Mouse (Mus musculus): Measurements from ENCODE around the gene Sec22c.

DNA sequence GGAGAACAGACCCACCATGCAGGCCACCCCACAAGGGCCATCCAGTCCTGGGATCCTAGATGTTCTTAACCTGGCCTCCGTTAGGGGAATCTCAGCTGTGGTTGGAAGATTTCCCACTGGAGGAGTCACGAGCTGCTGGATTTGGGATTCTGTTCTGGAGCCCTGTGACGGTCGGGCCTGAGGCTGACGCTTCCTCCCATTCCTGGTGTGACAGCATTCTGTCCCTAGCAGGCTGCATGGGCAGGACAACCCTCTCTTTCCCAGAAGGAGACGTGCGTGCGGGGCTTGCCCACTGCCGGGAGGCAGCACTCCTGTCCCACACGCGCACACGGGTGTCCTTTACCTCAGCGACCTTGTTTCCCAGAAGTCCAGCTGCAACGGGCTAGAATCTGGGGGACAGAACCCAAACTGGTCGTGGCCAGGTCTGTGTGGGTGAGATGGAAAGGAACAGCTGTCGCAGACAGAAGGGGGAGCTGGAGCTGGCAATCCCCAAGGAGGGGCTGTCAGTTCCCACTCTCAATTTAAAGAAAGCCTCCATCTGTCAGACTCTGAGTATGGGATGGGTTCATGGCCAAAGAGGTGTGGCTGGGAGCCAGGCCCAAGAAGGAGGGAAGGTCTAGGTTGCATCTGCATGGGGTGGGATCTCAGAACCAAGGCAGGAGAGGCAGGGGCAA lies 38.2 kb downstream of the Sec22c start:
- TF ChIP-seq CTCF (IDR thresholded peaks at IDR 0.05) (no peak), POLR2A (IDR thresholded peaks at IDR 0.05; ENCODE audit: insufficient read depth, low read depth, low read length) (no peak), EP300 (IDR thresholded peaks at IDR 0.05; ENCODE audit: insufficient read depth, low read depth, low read length) (no peak)
